ENCODE assay signal across 22 mouse cellular contexts in the genomic region with DNA sequence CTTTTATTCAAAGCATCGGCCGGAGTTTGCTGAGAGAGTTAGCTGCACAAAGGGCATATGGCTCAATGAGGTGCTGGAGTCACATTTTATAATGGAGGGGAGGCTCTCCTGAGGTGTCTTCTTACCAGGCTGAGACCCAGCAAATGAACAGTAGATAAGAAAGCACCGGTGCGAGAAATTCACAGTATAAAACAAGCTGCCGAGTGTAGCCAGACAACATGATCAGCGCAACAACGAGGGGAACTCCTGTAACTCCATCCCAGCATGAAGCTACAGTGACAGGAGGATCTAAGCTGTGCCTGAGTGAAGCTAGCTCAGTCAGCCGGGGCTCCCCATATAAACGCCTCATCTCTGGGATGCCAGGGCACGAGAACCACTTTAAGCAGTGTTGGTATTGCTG.
A peak's percentile ranks its signal among the peaks of the same experiment; 100 is the strongest.
DNase-seq lines count a peak whose midpoint lies in the region; ATAC-seq and TF ChIP-seq lines count a peak whose summit lies in the region.
"Had no signal": no experiment of that assay in that cellular context is flagged by ENCODE, and none has a peak within 500 bp of the region (broad histone marks: within the 10 kb centered on the region; RNA-seq: fewer than 3 reads in every experiment).

No protein-coding gene starts in this region.

- no peaks in the 10 kb centered on the region for H3K36me3 ChIP-seq in hindbrain, embryonic 10.5 days
- H3K36me3 ChIP-seq in hindbrain, embryonic 11.5 days (ENCODE audit: control insufficient read depth, insufficient read depth, low read length), result no peaks in the 10 kb centered on the region
- H3K36me3 ChIP-seq in neural tube, embryonic 13.5 days, result no peaks in the 10 kb centered on the region
- no peaks in the 10 kb centered on the region for H3K36me3 ChIP-seq in hindbrain, postnatal 0 days (ENCODE audit: insufficient read depth, low read length)
- H3K36me3 ChIP-seq in neural tube, embryonic 15.5 days, result no peaks in the 10 kb centered on the region
- H3K36me3 ChIP-seq: heart, embryonic 15.5 days; limb, embryonic 13.5 days; liver, embryonic 13.5 days; lung, embryonic 15.5 days had no signal

- no peak for TF ChIP-seq CTCF in hindbrain, postnatal 0 days (IDR thresholded peaks at IDR 0.05; ENCODE audit: low read depth)

- H3K27me3 ChIP-seq in hindbrain, embryonic 10.5 days (ENCODE audit: insufficient read depth, poor library complexity, severe bottlenecking), result no peaks in the 10 kb centered on the region
- H3K27me3 ChIP-seq in hindbrain, embryonic 11.5 days (ENCODE audit: control insufficient read depth, insufficient read depth, low read length), result no peaks in the 10 kb centered on the region
- H3K27me3 ChIP-seq in neural tube, embryonic 13.5 days, result no peaks in the 10 kb centered on the region
- H3K27me3 ChIP-seq in hindbrain, postnatal 0 days (ENCODE audit: insufficient read depth, low read length), result no peaks in the 10 kb centered on the region
- no peaks in the 10 kb centered on the region for H3K27me3 ChIP-seq in neural tube, embryonic 15.5 days (replicated peaks)
- H3K27me3 ChIP-seq: CH12.LX; heart, embryonic 15.5 days; limb, embryonic 13.5 days; liver, embryonic 13.5 days; lung, embryonic 15.5 days had no signal

- DNase-seq in hindbrain, embryonic 10.5 days (ENCODE audit: low spot score), result no peak
- DNase-seq in hindbrain, embryonic 11.5 days (ENCODE audit: low spot score), result no peak
- DNase-seq in neural tube, embryonic 10.5 days (ENCODE audit: extremely low spot score, low spot score), result no peak
- DNase-seq in hindbrain, postnatal 0 days (ENCODE audit: low spot score), result no peak
- no peak for DNase-seq in adrenal gland, postnatal 4 days (ENCODE audit: low spot score in 2 of 2)
- DNase-seq in adrenal gland, adult 2 months, result no peak
- DNase-seq: cerebellum, adult 8-10 months; gastrocnemius, postnatal 10 days; heart, adult 18-20 months; heart, postnatal 4 days; kidney, postnatal 25 days; liver, embryonic 13.5 days; spleen, adult 18-20 months; thymus, postnatal 25 days had no signal

- ATAC-seq in hindbrain, embryonic 11.5 days (ENCODE audit: low FRiP score), result no peak
- ATAC-seq in neural tube, embryonic 13.5 days (ENCODE audit: low read depth), result no peak
- no peak for ATAC-seq in hindbrain, postnatal 0 days
- no peak for ATAC-seq in neural tube, embryonic 15.5 days (ENCODE audit: low FRiP score)
- ATAC-seq: intestine, embryonic 16.5 days had no signal

- peaks cover 7% of the 10 kb centered on the region for H3K4me1 ChIP-seq in hindbrain, embryonic 10.5 days (replicated peaks)
- no peaks in the 10 kb centered on the region for H3K4me1 ChIP-seq in hindbrain, embryonic 11.5 days (replicated peaks; ENCODE audit: control insufficient read depth, insufficient read depth, low read length)
- H3K4me1 ChIP-seq in neural tube, embryonic 13.5 days (replicated peaks), result peaks cover 9% of the 10 kb centered on the region
- H3K4me1 ChIP-seq in hindbrain, postnatal 0 days (ENCODE audit: insufficient read depth, low read length), result peaks cover 7% of the 10 kb centered on the region; the same call in 1 of the 2 replicates
- peaks cover 7% of the 10 kb centered on the region; the same call in 1 of the 2 replicates for H3K4me1 ChIP-seq in neural tube, embryonic 15.5 days
- H3K4me1 ChIP-seq: limb, embryonic 13.5 days; liver, embryonic 13.5 days had no signal

- H3K4me2 ChIP-seq in hindbrain, embryonic 11.5 days (replicated peaks; ENCODE audit: low read depth, low read length), result no peak overlapping the region
- H3K4me2 ChIP-seq in neural tube, embryonic 13.5 days, result no peak overlapping the region
- no peak overlapping the region for H3K4me2 ChIP-seq in hindbrain, postnatal 0 days (ENCODE audit: low read depth, low read length)
- H3K4me2 ChIP-seq in neural tube, embryonic 15.5 days, result no peak overlapping the region
- H3K4me2 ChIP-seq: heart, embryonic 15.5 days; limb, embryonic 13.5 days; liver, embryonic 13.5 days; lung, embryonic 15.5 days had no signal

- 71% methylated on average over 10 of the region's 10 CpGs for WGBS in hindbrain, embryonic 10.5 days
- WGBS in hindbrain, embryonic 11.5 days, result 67% methylated on average over 10 of the region's 10 CpGs
- 56% methylated on average over 10 of the region's 10 CpGs for WGBS in neural tube, embryonic 13.5 days
- 29% methylated on average over 10 of the region's 10 CpGs for WGBS in hindbrain, postnatal 0 days
- WGBS in neural tube, embryonic 15.5 days, result 51% methylated on average over 10 of the region's 10 CpGs

- H3K9me3 ChIP-seq in hindbrain, embryonic 10.5 days, result no peaks in the 10 kb centered on the region
- no peaks in the 10 kb centered on the region for H3K9me3 ChIP-seq in hindbrain, embryonic 11.5 days (ENCODE audit: control insufficient read depth, low read length)
- H3K9me3 ChIP-seq in neural tube, embryonic 13.5 days, result no peaks in the 10 kb centered on the region
- no peaks in the 10 kb centered on the region for H3K9me3 ChIP-seq in hindbrain, postnatal 0 days (ENCODE audit: low read length)
- H3K9me3 ChIP-seq in neural tube, embryonic 15.5 days (replicated peaks), result no peaks in the 10 kb centered on the region; the same call in 1 of the 2 replicates
- H3K9me3 ChIP-seq: heart, embryonic 15.5 days; limb, embryonic 13.5 days; liver, embryonic 13.5 days; lung, embryonic 15.5 days had no signal

- H3K9ac ChIP-seq in hindbrain, embryonic 11.5 days (ENCODE audit: low read depth, low read length), result no peak overlapping the region
- no peak overlapping the region for H3K9ac ChIP-seq in neural tube, embryonic 13.5 days
- H3K9ac ChIP-seq in hindbrain, postnatal 0 days (replicated peaks; ENCODE audit: low read length), result no peak overlapping the region
- no peak overlapping the region for H3K9ac ChIP-seq in neural tube, embryonic 15.5 days (replicated peaks)
- H3K9ac ChIP-seq: heart, embryonic 15.5 days; limb, embryonic 13.5 days; liver, embryonic 13.5 days; lung, embryonic 15.5 days had no signal

- peak overlapping the region; percentile 59 for H3K27ac ChIP-seq in hindbrain, embryonic 10.5 days
- no peak overlapping the region for H3K27ac ChIP-seq in hindbrain, embryonic 11.5 days (ENCODE audit: low read depth, low read length)
- H3K27ac ChIP-seq in neural tube, embryonic 13.5 days (replicated peaks), result peak overlapping the region; percentile 56
- H3K27ac ChIP-seq in hindbrain, postnatal 0 days, result peak overlapping the region; percentile 64
- 0 out of 2 replicates have a peak overlapping the region, but pooled peaks have one; percentile 28 for H3K27ac ChIP-seq in neural tube, embryonic 15.5 days (replicated peaks)
- H3K27ac ChIP-seq: heart, embryonic 15.5 days; limb, embryonic 13.5 days; liver, embryonic 13.5 days; lung, embryonic 15.5 days; macrophage had no signal

- H3K4me3 ChIP-seq in hindbrain, embryonic 10.5 days, result no peak overlapping the region
- no peak overlapping the region for H3K4me3 ChIP-seq in hindbrain, embryonic 11.5 days (ENCODE audit: low read depth, low read length)
- H3K4me3 ChIP-seq in neural tube, embryonic 13.5 days, result no peak overlapping the region
- no peak overlapping the region for H3K4me3 ChIP-seq in hindbrain, postnatal 0 days (ENCODE audit: low read length)
- no peak overlapping the region for H3K4me3 ChIP-seq in neural tube, embryonic 15.5 days (replicated peaks)
- H3K4me3 ChIP-seq: heart, embryonic 15.5 days; limb, embryonic 13.5 days; liver, embryonic 13.5 days; lung, embryonic 15.5 days had no signal
